Mouse (Mus musculus): Measurements from ENCODE around the gene Stat1.
A peak's percentile ranks its signal among the peaks of the same experiment; 100 is the strongest.

Gene Stat1

DNA sequence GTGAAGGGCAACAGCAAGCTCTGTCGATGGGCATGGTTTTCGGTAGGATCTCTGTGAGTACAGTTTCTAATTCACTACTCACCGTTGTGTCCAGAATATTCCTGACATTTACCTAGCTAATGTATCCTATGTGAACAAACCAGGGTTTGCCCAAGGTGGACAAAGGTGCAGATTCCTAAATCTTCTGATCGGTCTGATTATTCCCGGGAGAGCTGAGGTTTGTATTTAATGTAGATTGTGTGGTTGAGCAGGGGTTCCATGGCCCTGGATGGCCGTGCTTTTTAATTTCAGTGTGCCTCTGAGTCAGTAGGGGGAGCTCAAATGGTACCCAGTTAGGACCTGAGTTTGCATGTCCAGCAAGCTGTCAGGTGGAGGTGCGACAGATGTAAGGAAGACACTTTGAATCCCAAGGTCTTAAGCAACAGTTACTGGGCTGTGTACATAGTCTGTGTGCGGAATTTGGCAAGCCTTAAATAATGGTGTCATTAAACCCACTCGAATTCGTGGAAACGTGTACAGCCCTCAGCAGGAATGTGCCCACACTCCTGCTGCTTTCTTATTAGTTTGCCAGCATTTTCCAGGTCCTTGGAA, 12.6 kb downstream of the Stat1 start:
- no peak for DNase-seq (ENCODE audit: extremely low spot score, low spot score)

- no peak for DNase-seq (ENCODE audit: extremely low spot score, low spot score)
These were observed 14.0 kb downstream of the Stat1 start for GRCm38 (mm10) chr1:52133254-52133653.

GRCm38 (mm10) chr1:52137292-52137691, 18.1 kb downstream of the Stat1 start:
- no peak for DNase-seq (ENCODE audit: extremely low spot score, low spot score)

DNA sequence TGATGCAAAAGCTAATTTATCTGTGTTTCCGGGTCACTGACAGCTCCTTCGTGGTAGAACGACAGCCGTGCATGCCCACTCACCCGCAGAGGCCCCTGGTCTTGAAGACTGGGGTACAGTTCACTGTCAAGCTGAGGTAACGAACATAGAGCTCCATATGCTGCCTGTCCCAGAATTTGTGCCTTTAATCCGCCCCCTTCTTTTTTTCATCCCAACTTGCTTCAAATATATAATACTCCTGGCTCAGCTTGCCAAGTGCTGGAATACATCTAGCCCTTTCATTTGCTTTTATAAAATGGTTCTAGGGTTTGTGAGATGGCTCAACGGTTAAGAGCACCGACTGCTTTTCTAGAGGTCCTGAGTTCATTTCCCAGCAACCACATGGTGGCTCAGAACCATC, 21.3 kb downstream of the Stat1 start:
- no peak for DNase-seq (ENCODE audit: extremely low spot score, low spot score)

GRCm38 (mm10) chr1:52141482-52141881, 22.2 kb downstream of the Stat1 start:
- DNase-seq (ENCODE audit: extremely low spot score, low spot score): no peak

DNA sequence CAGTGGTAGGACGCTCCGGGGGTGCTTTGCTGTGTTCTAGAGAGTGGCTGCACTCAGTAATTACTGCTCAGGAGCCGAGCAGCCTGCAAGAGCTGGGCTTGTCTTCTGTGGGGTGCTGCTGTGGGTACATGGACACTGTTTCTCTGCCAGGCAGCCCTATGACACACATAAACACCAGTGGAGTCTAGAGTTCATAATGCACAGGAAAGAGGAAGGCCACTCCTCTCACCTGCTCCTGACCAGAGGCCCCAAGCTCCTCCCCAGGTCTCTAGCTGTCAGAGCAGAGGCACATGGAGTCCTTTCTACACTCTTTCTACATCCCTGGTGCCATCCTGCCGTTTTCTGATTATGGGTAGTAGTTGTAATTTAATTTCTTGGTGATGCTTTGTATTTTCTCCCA, 22.9 kb downstream of the Stat1 start:
- no peak for DNase-seq (ENCODE audit: extremely low spot score, low spot score)

DNA sequence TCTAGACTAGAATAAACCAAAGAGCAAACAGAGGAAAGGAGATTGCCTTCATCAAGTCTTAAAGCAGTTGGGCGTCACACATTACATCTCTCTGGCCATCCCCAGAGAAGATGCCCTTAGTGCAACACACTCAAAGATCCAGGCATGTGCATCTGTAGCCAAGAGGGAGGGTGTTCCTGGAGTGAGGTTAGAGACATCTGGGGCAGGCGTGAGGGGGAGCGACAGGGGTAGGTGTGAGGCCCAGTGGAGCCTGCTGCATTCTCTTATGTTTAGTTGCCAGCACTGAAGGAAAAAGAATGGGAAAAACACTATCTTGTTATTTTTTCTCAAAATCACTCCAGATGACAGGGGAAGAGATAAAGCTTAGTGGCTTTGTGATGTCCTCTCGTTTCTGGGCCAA, 24.0 kb downstream of the Stat1 start:
- DNase-seq (ENCODE audit: extremely low spot score, low spot score): no peak

GRCm38 (mm10) chr1:52143596-52144156, 24.4 kb downstream of the Stat1 start:
- no peak for DNase-seq (ENCODE audit: extremely low spot score, low spot score)

- DNase-seq (ENCODE audit: extremely low spot score, low spot score): no peak
These were observed 25.7 kb downstream of the Stat1 start for GRCm38 (mm10) chr1:52144907-52145306.

- peak; percentile 36 for DNase-seq (ENCODE audit: extremely low spot score, low spot score)
These were observed 27.2 kb downstream of the Stat1 start for GRCm38 (mm10) chr1:52146214-52146970.

- no peak for DNase-seq (ENCODE audit: extremely low spot score, low spot score)
These were observed 28.2 kb downstream of the Stat1 start for GRCm38 (mm10) chr1:52147431-52147830.

DNA sequence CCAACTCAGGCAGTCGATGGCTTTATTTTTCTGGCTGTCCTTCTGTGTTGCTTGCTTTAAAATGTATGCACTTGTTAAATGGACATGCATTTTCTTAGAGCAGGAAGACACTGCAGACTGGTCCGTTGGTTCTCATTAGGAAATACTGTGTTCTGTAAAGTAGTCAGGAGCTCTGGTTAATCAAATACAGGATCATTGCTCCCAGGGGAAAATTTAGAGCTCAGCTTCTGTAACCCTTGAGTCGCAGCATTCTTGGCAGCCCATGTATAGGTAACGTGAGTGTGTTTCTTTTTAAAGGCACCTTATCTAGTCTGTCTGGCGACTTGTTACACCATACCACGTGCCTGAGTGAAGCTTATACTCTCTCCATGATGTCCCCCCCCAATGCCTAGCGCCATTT, 28.9 kb downstream of the Stat1 start:
- DNase-seq (ENCODE audit: extremely low spot score, low spot score): no peak

GRCm38 (mm10) chr1:52148696-52149095, 29.5 kb downstream of the Stat1 start:
- DNase-seq (ENCODE audit: extremely low spot score, low spot score): no peak

DNA sequence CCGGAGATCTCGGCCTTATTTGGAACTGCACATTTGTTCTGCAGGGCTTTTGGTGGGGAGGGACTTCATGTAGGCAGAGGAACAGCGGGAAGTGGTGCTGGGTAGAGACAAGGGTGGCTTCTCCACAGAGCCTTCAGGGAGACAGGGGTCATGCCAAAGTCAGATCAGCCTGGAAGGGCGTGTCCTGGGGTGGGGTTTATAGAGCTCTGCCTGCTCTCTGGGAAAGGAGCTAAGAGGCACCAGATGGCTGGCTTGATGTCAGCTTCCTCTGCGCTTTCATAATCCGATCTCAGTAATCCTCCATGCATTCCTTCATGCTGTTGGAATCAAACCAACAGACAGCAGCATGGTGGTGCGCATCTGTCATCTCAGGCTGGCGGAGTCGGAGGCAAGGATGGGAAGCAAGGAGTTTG, 30.7 kb downstream of the Stat1 start:
- no peak for DNase-seq (ENCODE audit: extremely low spot score, low spot score)

- no peak for DNase-seq (ENCODE audit: extremely low spot score, low spot score)
These were observed 31.4 kb downstream of the Stat1 start for GRCm38 (mm10) chr1:52150676-52151075.

DNA sequence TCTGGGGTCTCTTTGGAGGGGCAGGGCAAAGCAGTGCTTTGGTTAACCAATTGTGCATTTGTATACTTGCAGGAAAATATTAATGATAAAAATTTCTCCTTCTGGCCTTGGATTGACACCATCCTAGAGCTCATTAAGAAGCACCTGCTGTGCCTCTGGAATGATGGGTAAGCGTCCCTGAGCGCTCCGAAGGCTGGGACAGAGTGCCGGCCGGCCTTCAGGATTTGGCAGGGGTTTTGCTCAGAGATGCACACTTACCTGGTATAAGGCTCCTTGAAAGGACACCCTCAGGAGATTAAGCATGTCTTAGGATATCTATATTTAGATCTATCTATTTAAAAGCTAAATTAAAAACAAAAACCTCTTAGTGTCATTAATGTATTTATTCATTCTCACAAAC, 31.9 kb downstream of the Stat1 start:
- no peak for DNase-seq (ENCODE audit: extremely low spot score, low spot score)

- no peak for DNase-seq (ENCODE audit: extremely low spot score, low spot score)
These were observed 33.1 kb downstream of the Stat1 start for GRCm38 (mm10) chr1:52152369-52152768.

DNA sequence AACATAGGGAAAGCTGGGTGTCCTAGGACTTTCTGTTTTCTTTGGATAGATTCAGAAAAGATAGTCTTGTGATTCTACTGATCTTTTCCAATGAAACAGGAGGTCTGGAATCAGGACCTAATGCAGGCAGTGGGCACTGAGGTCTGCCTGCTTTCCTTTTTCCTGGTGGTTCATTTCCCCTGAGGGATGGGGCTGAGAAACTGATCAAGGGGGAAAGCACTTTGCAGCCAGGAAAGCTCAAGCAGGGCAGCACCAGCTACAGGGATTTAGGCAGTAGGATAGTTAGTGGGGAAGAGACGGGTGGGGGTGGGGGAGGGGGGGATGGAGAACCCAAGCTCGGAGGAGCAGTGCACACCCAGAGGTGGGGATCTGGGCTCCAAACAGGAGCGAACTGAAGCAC, 33.7 kb downstream of the Stat1 start:
- DNase-seq (ENCODE audit: extremely low spot score, low spot score): no peak

- no peak for DNase-seq (ENCODE audit: extremely low spot score, low spot score)
These were observed 35.6 kb downstream of the Stat1 start for GRCm38 (mm10) chr1:52154890-52155289.

GRCm38 (mm10) chr1:52156351-52156750, 37.1 kb downstream of the Stat1 start:
- DNase-seq (ENCODE audit: extremely low spot score, low spot score): no peak

DNA sequence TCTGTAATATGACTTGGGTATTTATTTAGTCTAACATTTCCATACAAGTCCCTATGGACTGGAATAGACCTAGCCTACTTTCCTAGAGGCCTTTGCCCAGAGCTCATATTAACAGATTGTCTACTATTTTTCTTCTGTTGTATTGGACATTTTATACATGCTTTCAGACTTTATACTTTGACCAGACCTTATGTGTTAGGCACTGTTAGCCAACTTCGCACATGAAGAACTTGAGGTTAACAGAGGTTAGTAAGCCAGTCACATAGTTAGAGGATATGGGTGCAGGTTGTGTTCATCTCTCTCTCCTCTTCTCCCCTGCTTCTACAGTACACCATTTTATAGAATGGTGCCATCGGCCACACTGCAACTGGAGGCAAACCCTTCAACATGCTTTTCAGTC, 38.8 kb downstream of the Stat1 start:
- no peak for DNase-seq (ENCODE audit: extremely low spot score, low spot score)

DNA sequence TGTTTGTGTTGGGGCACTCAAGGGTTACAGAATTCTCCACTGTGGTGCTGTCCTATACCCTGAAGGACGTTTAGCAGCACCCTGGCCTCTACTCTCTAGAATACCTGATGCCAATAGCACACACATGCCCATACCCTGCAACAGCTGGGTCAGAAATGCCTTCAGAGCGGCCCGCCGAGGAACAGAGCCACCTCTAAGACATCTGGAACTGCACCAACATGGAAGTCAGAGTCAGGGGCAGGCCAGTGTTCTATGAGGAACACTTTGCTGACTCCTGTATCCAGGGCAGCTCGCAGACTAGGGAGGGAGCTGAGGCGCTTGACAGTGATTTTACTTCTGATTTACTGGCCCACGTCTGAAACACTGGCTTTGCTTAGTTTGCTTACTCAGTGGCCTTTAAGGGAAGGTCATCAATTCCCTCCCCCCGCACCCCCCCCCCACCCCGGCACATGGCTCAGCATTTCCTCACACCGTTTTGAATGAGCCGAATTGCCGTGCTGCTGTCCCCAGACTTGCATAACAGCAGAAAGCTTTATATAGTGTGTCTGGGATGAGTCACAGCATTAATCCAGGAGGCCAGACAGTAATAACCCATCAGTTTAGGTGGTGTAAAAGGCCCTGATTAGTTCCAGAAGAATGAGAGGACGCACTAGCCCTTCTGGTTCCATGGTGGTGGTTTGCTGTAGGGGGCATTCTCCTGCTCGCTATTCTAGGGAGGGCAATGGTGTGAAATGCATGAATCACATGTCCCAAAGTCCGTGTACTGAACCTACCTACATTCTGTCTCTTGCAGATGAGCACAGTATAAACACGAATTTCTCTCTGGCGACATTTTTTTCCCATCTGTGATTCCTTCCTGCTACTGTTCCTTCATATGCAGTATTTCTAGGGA, 39.5 kb downstream of the Stat1 start:
- no peak for DNase-seq (ENCODE audit: extremely low spot score, low spot score)

All from neural tube, embryonic 10.5 days (tissue).